Mouse (Mus musculus) layer of hippocampus, adult 2 months (tissue): ENCODE data around the gene Cpeb3. TPM values are rescaled to one million over a fixed set of nuclear protein-coding genes. Genes with fewer than 3 reads are reported as not detected.

Source experiments
- DNase-seq, 2 experiments: peaks; one replicate each; pipeline ENCODE4 v3.0.0; 2022; ENCODE audit warnings: low spot score in 2 of 2
- H3K27ac ChIP-seq: fragments of 200-600 bp; 2 replicates; pipeline ENCODE4 v1.8.1; 2022
- H3K4me3 ChIP-seq: fragments of 200-600 bp; 2 replicates; pipeline ENCODE4 v1.8.1; 2022; ENCODE audit warnings: mild to moderate bottlenecking
- CTCF ChIP-seq: fragments of 200-600 bp; conservative IDR thresholded peaks from 2 replicates; pipeline ENCODE4 v1.8.1; 2022; ENCODE audit warnings: antibody characterized with exemption, mild to moderate bottlenecking, moderate library complexity
- long read RNA-seq, 2 experiments: library from polyadenylated mRNA; stranded (forward); transcript quantifications; one replicate each; pipeline ENCODE4 v2.0.0; 2021; ENCODE audit warnings: borderline mapping rate in 2 of 2
- total RNA-seq, 2 experiments: library from RNA; stranded (reverse); gene quantifications; 2 replicates each; pipeline ENCODE4 v1.2.3; 2021

Gene Cpeb3
- 10 to 100 TPM; 69.7 to 76.8 TPM for total RNA-seq
- long read RNA-seq, experiment 1, partial matches to known transcripts: 1 of 11 reads
- long read RNA-seq, experiment 1, other reads (novel, unspliced or antisense): 10 of 11 reads
- long read RNA-seq, experiment 2, partial matches to known transcripts: 3 of 28 reads
- long read RNA-seq, experiment 2, other reads (novel, unspliced or antisense): 25 of 28 reads

GRCm38 (mm10) chr19:37208176-37208755 lies at the start of gene Cpeb3:
Gene Cpeb3, minus strand, starts transcription at chr19:37208601.
- Histone ChIP-seq H3K27ac (peak within 1 kb of the TSS; percentile 93), H3K4me3 (peak within 1 kb of the TSS; percentile 100)
- peak; percentile 7 to 21 for DNase-seq
- peak; percentile 74 for TF ChIP-seq CTCF

DNA sequence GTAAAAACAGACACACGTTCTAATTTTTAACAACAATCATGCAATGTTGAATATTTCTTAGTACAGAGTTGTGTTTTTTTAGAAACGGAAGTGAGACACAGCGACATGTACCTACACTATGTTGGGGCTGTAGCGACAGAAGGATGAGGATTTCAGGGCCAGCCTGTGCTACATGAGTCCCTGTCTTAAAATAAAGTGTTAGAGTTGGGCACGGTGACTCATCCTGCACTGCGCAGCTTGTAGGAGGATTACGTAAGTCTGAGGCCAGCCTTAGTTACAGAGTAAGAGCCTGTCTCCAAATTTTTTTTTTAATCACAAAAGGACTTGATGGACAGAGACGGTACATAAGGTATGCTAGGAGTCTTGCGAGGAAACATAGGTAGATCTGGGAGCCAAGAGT lies 46.9 kb upstream of the Cpeb3 start:
- no peak overlapping the region for H3K4me3 ChIP-seq
- peak; percentile 37 to 64 for DNase-seq
- no peak for TF ChIP-seq CTCF
- H3K27ac ChIP-seq: no peak overlapping the region; the same call in 1 of the 2 replicates

DNA sequence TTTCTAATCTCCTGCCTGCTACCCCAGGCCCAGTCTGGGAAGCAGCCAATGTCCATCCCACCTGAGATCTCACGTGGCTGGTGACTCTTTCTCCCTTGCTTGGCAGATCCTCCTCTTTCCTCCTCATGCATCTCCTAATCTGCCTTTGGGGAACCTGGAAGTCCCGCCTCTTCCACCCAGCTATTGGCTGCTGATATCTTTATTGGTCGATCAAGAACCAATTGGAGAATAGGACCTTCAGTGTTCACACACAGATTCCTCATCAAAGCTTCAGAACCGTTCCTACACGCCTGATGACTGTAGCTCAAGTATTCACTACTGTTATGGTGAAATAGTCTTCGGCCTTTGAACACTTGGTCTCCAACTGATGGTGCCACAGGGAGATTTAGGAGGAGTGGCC lies 43.7 kb upstream of the Cpeb3 start:
- Histone ChIP-seq H3K27ac (no peak overlapping the region), H3K4me3 (no peak overlapping the region)
- no peak for DNase-seq
- TF ChIP-seq CTCF: no peak

- Histone ChIP-seq H3K4me3 (no peak overlapping the region), H3K27ac (no peak overlapping the region)
- DNase-seq: no peak
- no peak for TF ChIP-seq CTCF
These were observed 39.8 kb upstream of the Cpeb3 start for GRCm38 (mm10) chr19:37248199-37248598.

GRCm38 (mm10) chr19:37246859-37247258 lies 38.5 kb upstream of the Cpeb3 start:
- Histone ChIP-seq H3K27ac (no peak overlapping the region), H3K4me3 (no peak overlapping the region)
- DNase-seq: no peak
- no peak for TF ChIP-seq CTCF

GRCm38 (mm10) chr19:37242707-37243106 lies 34.3 kb upstream of the Cpeb3 start:
- DNase-seq: no peak
- no peak overlapping the region for H3K27ac ChIP-seq

DNA sequence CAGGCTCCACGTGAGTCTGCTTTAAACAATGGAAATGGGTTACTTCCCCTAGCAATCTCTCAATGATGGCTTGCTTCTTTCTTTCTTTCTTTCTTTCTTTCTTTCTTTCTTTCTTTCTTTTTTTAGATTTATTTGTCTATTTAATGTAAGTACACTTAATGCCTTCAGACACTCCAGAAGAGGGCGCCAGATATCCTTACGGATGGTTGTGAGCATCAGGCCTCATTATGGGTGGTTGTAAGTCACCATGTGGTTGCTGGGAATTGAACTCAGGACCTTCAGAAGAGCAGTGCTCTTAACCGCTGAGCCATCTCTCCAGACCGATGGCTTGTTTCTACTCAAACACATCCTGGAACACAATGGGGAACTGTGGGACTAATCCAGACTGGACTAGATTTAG lies 32.8 kb upstream of the Cpeb3 start:
- DNase-seq: no peak
- Histone ChIP-seq H3K27ac (no peak overlapping the region), H3K4me3 (no peak overlapping the region)
- peak; percentile 30 for TF ChIP-seq CTCF

More at GRCm38 (mm10) chr19:37242707-37243106, 34.3 kb upstream of the Cpeb3 start:
- no peak overlapping the region for H3K4me3 ChIP-seq
- TF ChIP-seq CTCF: no peak

DNA sequence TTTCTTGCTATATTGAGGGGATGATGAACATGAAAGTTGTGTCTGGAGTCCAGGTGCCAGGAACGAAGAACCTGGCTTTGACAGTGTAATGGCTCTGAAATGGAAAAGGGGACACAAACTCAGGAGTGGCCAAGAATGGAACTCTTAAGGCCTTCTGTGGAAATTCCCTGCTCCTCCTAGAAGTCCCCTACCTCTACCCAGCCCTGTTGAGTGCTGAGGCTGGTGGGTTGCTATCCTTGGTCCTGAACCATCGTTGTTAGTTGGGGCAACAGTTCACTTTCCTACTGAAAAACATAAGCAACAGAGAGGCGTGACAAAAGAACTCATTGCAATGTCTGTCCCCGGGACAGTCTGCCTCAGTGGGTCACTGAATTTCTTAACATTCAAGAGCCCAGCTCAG lies 30.7 kb upstream of the Cpeb3 start:
- H3K27ac ChIP-seq: no peak overlapping the region
- no peak overlapping the region for H3K4me3 ChIP-seq
- no peak for DNase-seq
- no peak for TF ChIP-seq CTCF

- TF ChIP-seq CTCF: no peak
- no peak overlapping the region for H3K27ac ChIP-seq
- H3K4me3 ChIP-seq: no peak overlapping the region
- DNase-seq: no peak
These were observed 30.2 kb upstream of the Cpeb3 start for GRCm38 (mm10) chr19:37238651-37239050.

GRCm38 (mm10) chr19:37237712-37238437 lies 29.5 kb upstream of the Cpeb3 start:
- Histone ChIP-seq H3K27ac (no peak overlapping the region), H3K4me3 (peak overlapping the region; percentile 8; the same call in 1 of the 2 replicates)
- no peak for TF ChIP-seq CTCF
- no peak for DNase-seq

GRCm38 (mm10) chr19:37237306-37237705 lies 28.9 kb upstream of the Cpeb3 start:
- TF ChIP-seq CTCF: no peak
- no peak overlapping the region for H3K27ac ChIP-seq
- no peak overlapping the region for H3K4me3 ChIP-seq
- no peak for DNase-seq

DNA sequence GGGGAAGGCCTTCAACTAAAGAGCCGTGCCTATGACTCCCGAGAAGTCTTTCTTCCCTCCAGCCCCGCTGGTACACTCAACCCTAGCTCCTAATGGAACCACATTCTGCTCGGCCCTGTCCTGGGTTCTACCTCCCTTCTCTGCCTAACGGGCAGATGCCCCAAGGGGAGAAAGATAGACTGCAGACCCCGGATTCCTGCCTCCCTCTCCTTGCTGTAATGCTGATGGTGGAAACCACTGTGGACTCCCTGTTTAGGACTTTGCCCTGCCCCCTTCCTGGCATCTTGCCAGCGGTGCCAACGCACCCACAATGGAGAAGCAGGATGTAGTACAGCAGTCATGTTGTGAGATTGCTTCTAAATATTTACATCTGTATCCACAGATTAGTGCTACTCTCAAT lies 27.4 kb upstream of the Cpeb3 start:
- no peak for TF ChIP-seq CTCF
- Histone ChIP-seq H3K27ac (no peak overlapping the region), H3K4me3 (no peak overlapping the region)
- no peak for DNase-seq
